Mouse (Mus musculus) retina, postnatal 7 days (tissue): ENCODE data around the gene Snx20.

Source experiments
- DNase-seq: peaks from one replicate; pipeline ENCODE4 v3.0.0-alpha.2; 2012; ENCODE audit warnings: low read depth, low spot score

Gene Snx20

DNA sequence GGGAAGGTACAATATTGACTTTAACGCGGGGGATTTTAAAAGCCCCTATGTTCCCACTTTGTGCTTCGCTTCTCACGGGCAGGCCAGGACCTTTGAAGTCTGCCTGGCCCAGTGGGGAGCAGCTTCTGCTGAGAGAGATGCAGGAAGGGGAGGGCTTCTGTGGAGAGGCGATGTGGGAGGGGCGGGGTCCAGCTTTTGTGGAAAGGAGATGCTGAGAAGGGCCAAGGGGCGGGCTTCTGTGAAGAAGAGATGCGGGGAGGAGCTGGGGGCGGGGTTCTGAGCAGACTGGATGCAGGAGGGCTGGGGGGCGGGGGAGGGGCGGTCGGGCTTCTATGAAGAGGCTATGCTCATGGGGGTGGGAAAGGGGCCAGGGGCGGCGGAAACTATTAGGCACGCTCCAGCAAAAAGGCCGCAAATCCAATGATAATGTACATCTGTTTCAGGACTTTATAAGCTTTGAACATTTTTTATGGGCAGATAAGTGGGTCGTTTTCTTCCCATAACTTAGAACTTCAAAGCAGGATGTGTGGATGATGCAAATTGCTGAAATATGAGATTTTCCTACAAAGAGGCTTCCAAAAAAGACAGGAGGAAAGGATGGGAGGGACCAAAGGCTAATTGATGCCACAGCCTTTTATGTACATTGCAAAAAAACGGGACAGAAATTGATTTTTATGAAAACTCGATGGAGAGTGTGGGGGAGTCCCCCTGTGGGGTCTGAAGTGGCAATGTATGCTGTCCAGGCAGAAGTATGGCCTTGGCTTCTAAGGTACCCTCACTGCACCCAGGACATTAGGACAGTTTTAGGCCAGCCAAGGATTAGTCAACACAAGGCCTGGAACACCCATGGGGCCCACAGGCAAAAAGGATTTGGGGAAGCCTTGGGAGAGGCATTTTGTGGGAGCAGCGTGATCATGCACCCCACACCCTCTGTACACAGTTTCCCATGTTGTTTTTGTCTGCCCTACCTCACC is 31.6 kb downstream of the Snx20 start:
- DNase-seq = no peak

DNA sequence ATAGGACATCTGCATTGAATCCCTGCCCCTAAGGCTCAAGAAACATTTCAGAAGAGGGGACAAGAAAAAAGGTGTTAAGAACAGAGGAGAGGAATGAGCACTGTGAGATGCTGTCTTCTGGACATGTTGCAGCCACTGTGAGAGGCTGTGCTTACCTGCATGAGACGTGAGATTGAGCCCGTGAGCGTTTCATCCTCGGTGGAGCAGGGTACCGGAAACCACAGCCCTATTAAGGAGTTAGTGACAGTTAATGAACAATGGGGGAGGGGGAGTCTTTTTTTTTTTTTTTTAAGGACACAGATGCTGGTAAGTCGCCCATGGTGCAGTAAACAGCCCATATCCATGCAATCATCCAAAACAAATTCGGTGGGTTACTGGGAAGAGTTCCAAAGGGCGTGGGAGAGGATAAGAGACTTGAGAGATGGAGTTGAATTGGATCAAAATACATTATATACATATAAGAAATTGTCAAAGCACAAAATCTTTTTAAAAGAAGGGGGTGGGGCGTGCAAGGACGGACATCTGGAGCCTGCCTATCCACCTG is 32.4 kb downstream of the Snx20 start:
- no peak for DNase-seq

GRCm38 (mm10) chr8:88599491-88599890 is 36.4 kb downstream of the Snx20 start:
- DNase-seq = no peak

- no peak for DNase-seq
Measured at GRCm38 (mm10) chr8:88598578-88598977, 37.4 kb downstream of the Snx20 start.

DNA sequence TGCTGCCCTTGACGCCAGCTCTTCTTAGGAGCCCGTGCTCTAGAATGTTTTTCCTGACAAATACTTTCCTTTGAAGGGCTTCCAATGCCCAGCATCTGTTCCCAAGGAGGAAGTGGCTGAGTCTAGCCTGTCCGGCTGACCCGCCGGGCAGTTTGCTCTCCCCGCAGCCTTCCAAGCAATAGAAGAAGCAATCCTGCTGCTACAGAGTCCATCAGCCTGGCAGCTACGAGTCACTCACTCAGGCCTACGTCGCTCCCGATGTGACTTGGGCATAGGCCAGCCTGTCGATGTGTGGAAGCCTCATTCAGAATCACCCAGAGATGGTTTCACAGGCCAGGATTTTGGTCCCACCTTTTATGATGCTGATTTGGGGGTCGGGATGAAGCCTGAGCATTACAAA is 39.9 kb downstream of the Snx20 start:
- DNase-seq = no peak

- DNase-seq = no peak
Measured at GRCm38 (mm10) chr8:88593947-88594346, 42.0 kb downstream of the Snx20 start.

DNA sequence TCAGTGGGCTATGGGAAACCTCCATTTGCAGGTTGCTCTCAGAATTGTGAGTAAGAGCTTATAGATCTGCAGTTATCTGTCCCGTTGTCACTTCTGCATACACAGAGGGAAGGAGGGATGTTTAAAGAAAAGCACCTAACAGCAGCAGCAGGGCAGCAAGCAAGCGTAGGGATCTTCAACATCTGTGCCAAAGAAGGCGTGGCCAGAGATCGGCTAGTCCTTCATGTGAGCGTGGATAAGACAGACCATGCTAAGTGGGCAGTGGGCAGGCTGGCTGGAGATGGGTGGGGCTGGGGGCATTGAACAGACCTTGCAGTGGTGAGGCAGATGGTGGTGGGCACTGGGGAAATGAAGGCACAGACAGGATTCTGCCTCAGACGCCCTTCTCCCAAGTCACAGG is 45.7 kb downstream of the Snx20 start:
- DNase-seq = no peak

DNA sequence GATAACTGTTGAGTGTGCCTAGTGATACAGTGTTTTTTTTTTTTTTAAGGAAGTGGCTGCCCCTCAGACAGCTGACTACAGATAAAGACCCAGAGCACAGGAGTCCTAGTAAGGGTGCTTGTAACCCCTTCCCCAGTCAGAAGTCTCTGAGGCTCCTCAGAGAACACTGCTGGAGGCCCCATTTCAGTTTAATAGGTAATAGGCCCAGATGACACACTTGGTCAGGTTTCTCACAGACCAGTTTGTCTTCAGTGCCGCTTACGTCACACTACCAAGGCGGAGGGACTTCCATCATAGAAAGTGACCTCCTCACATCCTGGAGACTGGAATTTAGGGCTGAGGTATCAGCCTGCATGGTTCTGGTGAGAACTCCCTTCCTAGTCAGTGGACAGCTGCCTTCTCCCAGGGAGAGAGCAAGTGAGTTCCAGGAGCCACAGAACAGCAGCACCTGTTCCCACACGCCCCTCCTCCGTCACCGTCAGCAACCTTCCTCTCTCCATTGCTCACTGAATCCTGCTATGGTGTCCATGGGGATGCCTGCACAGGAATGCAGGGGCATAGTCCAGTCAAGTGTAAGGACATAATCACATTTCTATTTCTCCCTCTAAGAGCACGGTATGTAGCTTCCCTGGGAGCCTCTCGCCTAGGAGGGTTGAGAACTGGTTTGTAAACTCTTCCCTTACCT is 47.6 kb downstream of the Snx20 start:
- DNase-seq = no peak

- no peak for DNase-seq
Measured at GRCm38 (mm10) chr8:88583863-88584262, 52.1 kb downstream of the Snx20 start.

GRCm38 (mm10) chr8:88580785-88581184 is 55.1 kb downstream of the Snx20 start:
- DNase-seq = no peak

DNA sequence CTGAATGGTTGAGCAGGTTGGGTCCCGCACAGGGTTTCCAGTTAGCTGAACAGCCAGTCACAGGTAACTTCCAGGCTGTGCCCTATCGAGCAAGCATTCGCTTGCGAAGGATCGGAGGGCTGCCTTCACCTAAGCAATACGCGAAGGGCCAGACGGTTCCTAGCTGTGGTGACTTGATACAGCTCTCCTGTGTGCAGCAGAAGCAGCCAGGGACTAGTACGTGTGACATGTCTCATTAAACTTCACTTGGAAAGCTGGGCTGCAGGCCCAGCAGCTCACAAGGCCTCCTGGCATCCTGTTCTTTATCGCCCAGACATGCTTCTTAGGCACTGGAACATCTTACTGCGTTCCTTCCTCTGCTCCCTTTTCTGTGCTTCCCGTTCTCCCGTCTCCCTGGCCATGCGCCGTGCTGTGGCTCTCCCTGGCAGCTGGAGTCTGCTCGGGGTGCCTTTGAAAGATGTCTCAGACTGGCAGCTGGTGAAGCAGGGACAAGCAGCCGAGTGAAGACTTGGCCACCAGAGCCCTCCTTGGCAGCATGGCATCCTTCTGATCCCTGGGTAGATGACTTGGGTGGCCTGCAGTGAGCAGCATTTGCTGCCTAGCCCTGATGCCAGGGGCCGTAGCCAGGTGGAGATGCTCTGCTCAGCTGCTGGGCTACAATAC is 56.1 kb downstream of the Snx20 start:
- DNase-seq = no peak

DNA sequence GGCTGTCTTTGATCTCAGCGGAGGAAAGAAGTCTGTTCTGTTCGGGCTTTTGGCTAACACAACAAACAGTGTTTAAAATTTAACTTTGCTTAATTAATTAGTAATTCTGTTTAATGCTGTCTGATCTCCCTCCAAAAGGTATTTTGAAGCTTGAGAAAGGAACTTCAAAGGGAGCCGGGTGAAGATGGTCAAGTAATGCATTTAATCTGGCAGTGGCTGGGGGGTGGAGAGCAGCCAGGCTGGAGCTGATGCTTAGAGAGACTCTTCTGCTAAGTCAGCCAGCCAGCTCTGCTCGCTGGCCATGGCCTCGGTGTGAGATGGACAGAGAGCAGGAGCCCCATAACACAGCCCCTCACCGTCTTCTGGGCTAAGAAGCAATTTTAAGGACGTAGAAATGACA is 56.7 kb downstream of the Snx20 start:
- no peak for DNase-seq

- DNase-seq = no peak
Measured at GRCm38 (mm10) chr8:88578413-88579175, 57.3 kb downstream of the Snx20 start.

DNA sequence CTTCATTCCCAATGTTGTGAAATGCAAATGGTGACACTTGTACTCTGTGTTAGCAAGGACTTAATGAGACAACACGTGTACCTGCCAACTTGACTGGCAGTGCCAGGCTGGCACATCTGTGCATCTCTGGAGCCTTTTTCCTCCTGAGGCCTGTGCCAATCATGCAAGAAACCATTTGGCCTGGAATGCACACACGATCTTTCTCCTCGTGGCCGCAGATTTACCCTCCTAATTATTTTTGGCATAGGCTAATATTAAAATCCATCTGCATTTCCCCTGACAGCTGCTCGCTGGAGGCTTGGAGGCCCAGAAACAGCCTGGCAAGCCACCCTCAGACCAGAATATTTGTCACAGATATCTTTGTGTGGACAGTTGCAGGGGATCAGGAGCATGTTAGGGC is 58.3 kb downstream of the Snx20 start:
- no peak for DNase-seq
